Mouse (Mus musculus) CD4-positive helper T cell, adult 2 months (primary cell): ENCODE results near the gene 5730522E02Rik.

Experiments
- DNase-seq: peaks from one replicate; pipeline ENCODE4 v3.0.0-alpha.2; 2012; ENCODE audit warnings: low read depth, missing footprints, low spot score

The 5730522E02Rik gene

DNA sequence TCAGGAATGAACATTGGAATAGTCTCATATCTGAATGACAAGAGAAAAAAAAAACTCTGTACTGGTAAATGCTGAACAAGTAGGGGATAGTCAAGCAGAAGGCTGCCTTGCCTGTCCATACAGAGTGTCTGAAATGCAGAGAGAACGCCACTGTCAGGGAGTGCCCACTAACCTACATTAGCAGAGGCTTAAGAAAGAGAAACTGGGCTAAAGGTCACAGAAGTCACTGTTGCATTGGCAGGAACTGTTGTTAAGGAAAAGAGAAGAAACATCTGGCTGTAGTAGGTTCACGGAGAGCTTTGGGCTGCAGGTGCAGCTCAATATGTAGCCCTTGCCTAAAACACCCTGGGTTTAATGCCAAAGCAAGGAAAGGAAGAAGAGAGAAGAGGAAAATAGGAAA, 82.2 kb downstream of the 5730522E02Rik start:
- no peak for DNase-seq

DNA sequence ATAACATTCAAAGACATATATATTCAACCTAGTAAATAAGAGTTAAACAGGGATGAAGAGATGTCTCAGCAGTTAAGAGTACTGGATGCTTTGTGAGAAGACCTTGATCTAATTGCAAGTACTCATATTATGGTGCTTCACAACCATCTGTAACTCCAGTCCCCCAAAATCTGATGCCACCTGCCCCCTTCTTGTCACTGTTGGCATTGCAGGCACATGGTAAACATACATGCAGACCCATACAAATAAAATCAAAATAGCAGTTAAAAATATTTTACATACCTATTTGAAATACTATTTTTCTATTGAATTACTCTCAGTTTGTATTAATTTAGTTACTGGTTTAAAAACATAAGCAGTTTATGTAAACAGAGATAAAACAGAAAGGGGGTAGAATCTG, 84.6 kb downstream of the 5730522E02Rik start:
- no peak for DNase-seq

DNA sequence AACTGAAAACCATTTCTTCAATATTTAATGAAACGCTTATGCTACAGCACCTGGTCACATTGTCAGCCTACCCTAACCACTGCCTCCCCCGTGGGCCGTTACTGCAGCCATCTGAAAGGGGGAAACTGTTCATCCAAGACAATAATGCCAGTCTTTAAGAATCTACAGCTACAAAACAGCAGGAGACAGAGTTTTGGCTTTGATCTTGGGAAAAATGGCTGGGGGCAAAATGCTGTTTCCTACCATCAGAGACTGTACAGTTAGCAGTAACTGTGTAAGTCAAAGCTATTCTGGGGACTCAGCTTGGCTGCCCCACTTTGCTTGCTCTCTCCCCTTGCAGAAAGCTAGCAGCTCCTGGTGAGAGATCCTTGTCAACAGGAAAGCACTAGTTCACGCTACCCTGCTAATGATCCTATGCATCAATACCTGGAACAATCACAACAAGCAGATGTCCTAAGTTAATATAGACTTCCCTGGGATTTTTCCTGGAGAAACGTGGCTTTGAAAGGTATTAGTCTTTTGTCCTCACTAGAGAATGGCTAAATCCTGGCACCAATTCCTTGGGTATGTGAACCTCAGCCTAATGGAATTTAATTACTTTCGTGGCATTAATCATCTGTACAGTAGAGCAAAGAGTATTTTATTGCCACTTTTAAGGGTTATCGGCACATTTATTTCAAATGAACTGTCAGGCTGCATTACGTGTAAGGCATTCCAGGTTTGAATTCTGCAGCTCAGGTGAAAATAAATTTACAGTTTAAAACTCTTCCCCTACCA, 89.6 kb downstream of the 5730522E02Rik start:
- no peak for DNase-seq

DNA sequence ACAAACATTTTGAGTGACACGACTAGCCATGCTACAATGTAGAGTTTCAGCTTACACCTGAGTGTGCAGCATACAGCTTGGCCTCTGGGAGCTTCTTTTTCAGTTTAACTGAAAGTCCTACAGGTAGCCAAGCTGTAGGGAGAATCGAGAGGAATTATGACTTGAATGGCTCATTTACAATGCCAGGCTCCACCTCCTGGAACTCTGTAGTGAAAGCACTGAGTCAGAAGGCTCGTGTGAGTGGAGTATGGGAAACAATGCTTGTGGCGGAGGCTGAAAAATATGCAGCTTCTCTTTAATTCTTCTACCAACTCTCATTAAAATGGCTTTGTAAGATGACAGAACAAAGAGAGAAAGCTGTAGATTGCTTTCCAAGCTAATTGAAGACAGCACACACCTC, 92.9 kb downstream of the 5730522E02Rik start:
- no peak for DNase-seq

DNA sequence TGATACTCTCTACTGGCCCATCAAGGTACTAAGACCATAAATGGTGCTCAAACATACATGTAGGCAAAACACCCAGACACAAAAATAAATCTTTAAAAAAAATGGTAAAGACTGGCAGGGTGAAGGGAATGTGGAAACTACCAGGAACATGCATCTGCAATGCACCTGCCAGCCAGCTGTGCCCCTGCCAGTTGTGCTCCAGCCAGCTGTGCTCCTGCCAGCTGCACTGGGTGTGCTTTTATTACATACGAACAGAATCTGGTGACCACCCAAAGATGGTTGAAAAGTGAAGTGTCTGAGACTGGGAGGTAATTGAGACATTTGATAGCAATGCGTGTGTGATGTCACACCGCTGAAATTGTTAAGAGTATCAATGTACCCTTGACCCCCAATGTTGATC, 98.4 kb downstream of the 5730522E02Rik start:
- no peak for DNase-seq

DNA sequence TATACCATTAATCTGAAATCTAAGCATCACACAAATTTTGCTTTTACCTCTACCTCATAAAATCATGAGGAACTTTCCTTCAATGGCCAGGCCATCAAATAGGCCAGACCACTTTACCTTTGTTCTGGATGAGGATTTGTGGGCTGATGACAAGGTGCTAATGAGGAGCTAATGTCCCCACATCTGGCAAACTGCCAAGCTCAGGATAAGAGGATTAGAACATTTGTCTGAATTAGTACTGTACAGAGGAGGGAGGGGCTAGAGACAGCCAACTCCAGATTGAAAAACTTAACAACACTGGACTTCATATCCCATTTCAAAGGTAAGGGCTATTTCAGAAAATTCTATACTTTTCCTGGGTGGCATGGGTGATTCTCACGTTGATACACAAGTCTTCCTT, 101.9 kb downstream of the 5730522E02Rik start:
- no peak for DNase-seq

DNA sequence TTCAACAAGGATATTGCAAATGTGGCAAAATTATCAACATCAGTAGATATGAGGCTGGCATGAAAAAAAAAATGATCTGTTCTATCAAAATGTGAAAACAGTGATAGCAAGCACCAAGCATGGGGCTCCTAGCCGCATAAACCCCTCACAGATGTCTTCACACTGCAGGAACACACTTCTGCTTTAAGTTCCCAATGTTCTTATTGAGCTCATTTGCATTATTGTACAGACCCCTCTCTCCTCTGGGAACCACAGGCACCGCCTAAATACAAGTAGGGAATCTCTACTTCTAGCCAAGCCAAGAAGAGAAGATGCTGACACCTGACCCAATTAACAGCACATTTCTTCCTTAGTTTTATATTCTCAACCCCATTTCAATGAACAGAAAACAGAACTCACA, 105.9 kb downstream of the 5730522E02Rik start:
- DNase-seq, result no peak

DNA sequence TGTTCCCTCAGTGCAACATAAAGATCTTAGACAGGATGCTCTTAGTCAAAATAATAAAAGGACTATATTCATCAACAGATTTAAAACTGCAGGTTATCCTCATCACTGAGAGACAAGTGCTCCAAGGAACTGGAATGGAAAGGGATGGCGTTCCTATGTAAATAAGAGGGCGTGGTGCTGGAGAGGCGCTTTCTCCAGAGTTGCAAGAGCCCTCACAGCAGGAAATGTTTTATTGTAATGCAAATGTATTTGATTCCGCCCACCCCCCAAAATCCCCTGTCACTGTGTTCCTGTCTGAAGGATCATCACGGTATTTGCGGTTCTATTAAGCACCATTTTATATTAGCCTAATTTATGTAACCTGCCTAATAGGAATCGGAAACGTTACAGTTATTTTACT, 106.9 kb downstream of the 5730522E02Rik start:
- no peak for DNase-seq

DNA sequence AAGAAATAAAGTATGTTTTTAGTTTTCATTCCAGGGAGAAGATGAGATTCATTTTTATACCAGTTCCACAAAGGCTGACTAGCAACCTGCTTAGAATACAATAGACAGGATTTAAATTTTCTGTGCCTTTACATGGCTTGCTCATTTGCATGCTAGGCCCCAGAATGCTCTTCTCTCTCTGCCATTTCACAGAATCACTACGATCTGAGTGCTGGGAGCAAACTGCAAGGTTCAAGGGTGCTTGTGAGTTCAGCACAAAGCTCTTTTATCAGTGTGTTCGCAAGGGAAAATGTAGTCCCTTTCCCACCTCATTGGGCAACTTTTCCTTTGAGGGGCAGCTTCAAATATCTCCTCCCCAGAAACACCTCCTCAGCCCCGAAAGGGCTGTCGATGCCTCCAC, 107.7 kb downstream of the 5730522E02Rik start:
- no peak for DNase-seq

DNA sequence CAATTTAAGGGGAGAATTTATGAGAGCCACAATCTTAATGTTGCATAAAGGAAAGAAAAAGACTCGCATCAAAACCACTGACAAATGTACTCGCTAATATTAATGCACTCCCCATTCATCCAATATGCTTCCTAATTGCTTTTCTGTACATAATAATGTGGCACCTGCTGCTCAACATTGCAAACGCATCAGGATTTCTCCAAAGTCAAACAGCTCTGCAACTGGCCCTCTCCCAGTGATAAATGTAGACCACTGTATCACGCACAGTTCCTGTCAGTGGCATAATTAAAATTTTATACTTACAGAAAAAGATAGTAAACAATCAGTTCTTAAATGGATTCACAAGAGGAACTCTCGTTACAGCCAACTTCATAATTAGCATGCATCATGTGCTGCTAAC, 110.5 kb downstream of the 5730522E02Rik start:
- DNase-seq, result no peak

DNA sequence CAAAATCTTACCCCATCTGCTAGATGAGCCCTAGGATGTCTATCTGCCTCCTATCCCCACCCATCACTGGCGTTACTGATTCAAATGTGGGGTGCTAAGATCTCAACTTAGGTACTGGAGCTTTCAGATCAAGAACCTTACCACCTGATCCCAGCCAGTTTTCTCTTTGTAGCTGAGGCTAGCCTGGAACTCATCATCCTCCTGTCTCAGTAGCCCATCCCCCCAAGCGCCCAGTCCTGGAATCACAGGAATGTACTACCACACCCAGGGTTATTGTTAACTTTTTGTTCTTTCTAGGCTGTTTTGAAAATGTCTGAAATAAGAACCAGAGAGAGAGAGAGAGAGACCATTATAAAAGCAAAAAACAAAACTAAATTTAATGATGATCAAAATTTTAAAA, 111.6 kb downstream of the 5730522E02Rik start:
- DNase-seq, result no peak

DNA sequence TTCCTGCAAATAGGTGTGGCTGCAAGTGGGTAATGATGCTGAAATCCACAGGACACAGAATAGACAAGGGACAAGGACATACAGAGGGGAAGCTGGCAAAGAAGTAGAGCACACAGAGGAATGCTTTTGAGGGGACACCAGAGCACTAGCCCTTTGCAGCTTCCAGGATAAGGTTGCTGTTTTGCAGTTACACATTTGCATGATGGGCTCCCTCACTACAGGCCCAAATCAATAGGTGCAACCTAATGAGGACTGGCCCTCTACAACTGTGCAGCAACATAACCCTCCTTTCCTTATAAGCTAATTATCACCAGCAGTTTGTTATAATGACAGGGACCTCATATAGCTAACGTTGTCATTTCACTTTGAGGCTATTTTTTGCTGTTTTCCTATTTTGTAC, 114.5 kb downstream of the 5730522E02Rik start:
- no peak for DNase-seq

DNA sequence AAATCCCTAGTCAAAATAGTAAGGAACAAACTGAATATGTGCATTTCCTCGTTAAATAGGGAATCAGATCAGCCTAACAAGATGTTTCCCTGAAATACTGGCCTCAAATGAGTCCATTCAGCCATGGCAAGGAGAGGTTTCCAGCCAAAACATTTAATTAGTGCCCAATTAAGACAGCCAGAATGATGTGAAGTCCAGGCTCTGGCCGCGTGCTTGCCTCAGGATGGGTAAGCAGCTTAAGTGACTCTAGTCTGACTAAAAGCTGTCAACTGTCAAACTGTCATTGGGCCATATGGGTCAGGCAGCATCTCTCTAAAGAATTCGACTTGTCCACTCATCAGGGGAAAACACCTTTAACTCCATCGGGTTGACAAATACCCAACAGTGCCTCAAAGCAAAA, 121.6 kb downstream of the 5730522E02Rik start:
- DNase-seq, result no peak

DNA sequence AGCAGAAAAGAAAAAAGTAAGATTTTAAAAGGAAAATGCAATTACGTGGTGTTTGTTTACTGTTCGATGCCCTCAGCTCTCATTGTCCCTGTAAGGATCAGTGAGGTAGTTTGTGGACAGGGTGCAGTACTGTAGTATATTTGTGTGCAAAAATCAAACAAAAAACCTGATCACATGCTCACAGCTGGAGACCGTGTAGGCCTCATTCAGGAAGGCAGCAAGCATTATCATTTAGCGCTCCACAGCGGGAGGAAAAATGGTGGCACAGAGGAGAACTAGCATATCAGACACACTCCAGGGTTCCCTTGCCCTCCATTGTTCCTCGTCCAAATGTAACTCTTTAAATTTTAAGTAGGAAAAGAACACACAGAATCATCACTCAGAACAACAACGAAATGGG, 123.9 kb downstream of the 5730522E02Rik start:
- DNase-seq, result no peak

DNA sequence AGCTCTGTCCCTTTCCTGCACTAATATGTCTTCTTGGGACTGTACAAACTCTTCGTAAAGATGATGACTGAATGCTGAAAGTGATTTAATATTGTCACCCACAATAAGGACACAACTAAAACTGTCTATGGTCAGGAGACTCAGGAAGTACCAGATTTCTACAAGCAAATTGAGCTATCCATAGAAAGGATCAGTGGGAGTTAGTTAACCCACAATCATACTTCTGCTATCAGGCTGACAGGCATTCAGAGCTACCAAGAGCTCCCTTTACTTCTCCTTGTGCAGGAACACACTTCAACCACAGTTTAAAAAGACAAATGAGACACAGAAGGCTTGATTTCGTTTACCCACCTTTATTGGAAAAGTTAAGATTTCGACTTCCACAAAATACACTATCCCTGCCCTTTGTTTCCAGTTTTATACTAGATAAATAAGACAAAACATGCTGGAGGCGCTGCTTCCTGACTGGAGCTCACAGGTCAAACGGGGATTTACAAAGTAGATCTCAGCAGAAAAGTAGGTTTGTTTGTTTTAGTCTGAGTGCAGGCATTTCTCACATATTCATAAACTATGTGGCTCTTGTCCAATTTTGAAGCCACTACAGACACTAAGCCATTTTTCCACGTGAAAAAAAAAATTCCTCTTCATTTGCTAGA, 125.1 kb downstream of the 5730522E02Rik start:
- DNase-seq, result no peak

DNA sequence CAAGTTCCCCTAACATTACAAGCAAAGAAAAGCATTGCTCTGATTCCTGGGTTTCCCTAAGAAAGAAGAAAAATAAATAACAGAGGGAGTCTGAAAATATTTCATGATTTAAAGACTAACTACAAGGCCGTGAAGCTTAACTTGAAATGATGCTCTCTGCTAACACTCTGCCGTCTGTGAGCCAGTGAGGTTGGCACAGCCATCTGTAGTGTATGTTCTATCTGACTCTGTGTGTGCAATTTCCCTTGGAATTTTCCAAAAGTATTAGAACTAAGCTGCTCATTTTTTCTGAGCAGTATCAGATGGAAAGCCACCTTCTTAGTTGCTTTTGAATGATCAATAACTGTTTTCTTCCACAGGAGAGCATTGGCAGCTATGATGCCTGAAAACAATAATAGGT, 134.2 kb downstream of the 5730522E02Rik start:
- no peak for DNase-seq

DNA sequence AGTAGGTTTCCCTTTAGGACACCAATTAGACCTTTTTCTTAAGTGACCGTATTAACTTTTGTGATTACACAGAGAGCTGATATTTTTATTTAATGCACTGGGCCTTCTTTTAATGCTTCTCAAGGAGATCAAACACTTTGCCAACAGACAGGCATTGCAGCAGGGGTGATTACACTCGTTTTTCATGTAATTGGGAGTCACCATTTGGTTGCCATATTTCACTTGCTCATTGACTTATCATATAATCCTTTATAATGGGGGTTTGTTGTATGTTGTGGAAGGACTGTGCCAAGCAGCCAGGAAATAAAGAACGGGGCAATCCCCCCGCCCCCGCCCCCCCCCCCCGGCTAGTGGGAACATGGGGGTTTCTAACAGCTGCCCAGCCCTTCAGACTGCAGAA, 135.0 kb downstream of the 5730522E02Rik start:
- no peak for DNase-seq

DNA sequence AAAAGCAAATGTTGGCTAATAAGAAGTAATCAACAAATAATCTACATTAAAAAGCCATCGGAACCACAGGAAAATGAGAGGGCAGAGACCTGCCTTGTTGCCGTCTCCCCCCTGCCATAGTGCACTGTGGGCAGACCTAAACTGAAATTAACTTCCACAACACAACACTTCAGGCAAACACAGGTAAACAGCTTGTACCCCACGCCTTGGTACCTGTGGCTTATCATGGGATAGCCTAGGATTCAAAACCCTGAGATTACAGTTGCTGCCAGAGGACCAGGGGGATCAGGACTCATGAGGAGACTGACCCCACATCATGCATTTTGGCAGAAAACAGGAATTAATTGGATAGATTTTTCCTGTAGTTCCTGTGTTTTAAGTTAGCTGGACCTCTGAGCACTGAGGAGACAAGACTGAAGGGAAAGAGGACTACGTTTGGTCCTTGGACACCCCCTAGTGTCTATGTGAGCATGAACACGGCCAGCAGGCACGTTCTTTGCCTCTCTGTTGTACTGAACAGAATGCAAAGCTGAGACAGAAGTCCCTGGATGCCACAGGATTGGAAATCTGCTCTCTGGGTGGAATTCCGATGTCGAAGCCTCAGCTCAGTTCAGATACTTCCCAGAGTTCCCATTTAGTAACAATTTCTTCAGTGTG, 136.8 kb downstream of the 5730522E02Rik start:
- DNase-seq, result no peak

DNA sequence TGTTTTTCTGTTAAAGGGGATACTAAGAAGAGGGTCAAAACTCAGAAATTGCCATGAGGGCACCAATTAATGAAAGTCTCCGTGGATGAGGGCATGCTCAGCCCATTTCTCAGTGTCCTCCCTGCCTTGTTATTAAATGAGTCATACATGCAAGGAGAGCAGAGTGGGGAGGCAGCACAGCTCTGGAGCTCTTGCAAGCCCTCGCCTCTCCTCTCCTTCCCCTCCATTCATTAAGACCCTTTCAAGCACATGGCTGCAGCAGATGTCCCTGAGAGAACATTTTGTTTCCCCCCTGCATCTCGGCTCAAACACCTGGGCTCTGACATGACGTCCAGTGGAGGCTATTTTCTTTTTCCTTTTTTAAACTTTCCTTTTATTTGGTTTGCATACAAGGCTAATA, 138.5 kb downstream of the 5730522E02Rik start:
- no peak for DNase-seq

DNA sequence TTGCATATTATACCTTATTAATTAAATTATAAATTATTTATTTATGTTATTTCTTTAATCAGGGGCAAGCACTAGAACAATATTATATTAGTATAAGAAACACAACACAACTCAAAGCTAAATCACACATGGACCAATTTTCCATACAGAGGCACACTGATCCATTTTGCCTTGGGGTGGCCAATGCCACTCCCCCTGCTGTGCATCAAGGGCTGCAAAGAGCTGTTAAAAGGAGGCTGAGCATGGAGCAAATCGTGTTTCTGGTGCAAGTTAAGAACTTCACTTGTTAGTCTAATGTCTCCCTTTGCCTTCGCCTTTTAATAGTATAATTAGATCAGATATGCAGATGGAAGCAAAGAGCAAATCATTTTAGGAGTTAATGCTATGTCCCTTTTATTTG, 147.3 kb downstream of the 5730522E02Rik start:
- no peak for DNase-seq

DNA sequence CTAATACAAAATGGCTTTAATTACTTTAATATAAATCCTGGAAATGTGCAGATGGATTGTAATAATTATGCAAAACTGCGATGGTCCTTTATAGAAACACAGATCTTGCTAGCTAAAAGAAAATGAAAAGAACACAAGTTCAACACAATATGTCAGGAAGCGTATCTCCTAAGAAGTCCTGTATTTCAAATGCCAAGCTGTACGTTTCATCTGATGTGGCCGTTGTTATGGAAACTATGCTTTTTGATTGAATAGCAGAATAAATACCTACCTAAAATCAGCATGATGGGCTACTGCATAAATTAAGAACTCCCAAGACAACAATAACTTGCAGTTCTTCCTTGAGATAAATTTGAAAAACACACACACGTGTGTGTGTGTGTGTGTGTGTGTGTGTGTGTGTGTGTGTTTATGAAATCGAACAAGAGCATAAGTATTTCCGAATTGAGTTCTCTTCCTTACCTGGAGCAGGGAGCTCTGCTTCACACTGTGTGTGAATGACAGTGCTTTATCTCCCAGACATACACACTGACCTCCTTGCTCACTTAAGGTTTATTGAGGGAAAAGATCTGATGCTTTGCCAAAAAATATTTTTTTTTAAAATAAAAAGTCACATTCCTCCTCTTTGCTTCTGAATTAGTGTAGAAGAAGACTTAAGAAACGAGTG, 149.0 kb downstream of the 5730522E02Rik start:
- no peak for DNase-seq

DNA sequence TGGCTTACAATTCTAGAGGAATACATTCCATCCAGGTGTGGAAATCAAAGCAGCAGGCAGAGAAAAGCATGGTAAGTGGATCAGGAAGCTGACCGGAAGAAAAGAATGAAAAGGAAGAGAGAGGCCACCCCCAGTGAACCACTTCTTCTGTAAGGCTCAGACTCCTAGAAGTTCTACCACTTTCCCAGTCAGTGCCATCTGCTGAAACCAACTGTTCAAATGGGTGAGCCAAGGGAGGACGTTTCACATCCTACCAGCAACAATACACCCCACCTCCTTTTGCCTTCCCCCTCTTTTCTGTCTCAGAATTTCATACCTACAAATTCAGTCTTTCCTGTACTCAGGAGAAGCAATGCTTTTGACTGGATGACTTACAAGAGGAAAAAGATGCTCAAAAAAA, 197.0 kb downstream of the 5730522E02Rik start:
- DNase-seq, result no peak
